Mouse (Mus musculus) heart, embryonic 13.5 days (tissue): ENCODE data around the gene Plvap. TPM values are rescaled to one million over a fixed set of nuclear protein-coding genes. Genes with fewer than 3 reads are reported as not detected.
A peak's percentile ranks its signal among the peaks of the same experiment; 100 is the strongest.

Source experiments
- ATAC-seq: fragments of 200-750 bp; cut with Nextera tagmentation; 2 replicates; pipeline ENCODE4 v1.8.0; 2017; ENCODE audit warnings: moderate TSS enrichment; ENCODE audit not compliant: insufficient number of reproducible peaks, low FRiP score, low TSS enrichment; ENCODE audit errors: extremely low read depth
- H3K27ac ChIP-seq: fragments of 300-500 bp; sonication (generic); replicated peaks from 2 replicates; pipeline ENCODE4 v1.5.1; 2015; ENCODE audit warnings: moderate library complexity, mild to moderate bottlenecking, inconsistent platforms
- H3K27me3 ChIP-seq: fragments of 300-500 bp; sonication (generic); replicated peaks from 2 replicates; pipeline ENCODE4 v1.6.1; 2015; ENCODE audit warnings: mild to moderate bottlenecking, inconsistent platforms
- H3K36me3 ChIP-seq: fragments of 300-500 bp; sonication (generic); 2 replicates; pipeline ENCODE4 v1.6.1; 2015; ENCODE audit warnings: mild to moderate bottlenecking, inconsistent platforms
- H3K4me1 ChIP-seq: fragments of 300-500 bp; sonication (generic); 2 replicates; pipeline ENCODE4 v1.6.1; 2015; ENCODE audit warnings: inconsistent platforms
- H3K4me2 ChIP-seq: fragments of 300-500 bp; sonication (generic); 2 replicates; pipeline ENCODE4 v1.6.1; 2015; ENCODE audit warnings: inconsistent platforms, mild to moderate bottlenecking, moderate library complexity
- H3K4me3 ChIP-seq: fragments of 300-500 bp; sonication (generic); 2 replicates; pipeline ENCODE4 v1.5.1; 2015; ENCODE audit warnings: moderate library complexity, mild to moderate bottlenecking, inconsistent platforms
- H3K9ac ChIP-seq: fragments of 300-500 bp; sonication (generic); 2 replicates; pipeline ENCODE4 v1.6.1; 2015; ENCODE audit warnings: inconsistent platforms, mild to moderate bottlenecking, moderate library complexity
- H3K9me3 ChIP-seq: fragments of 300-500 bp; sonication (generic); 2 replicates; pipeline ENCODE4 v1.6.1; 2016; ENCODE audit warnings: inconsistent platforms
- WGBS: fragments of 180-500 bp; shearing (Covaris S2); methylation state at CpG from one replicate; pipeline ENCODE4 v1.1.7; 2015; ENCODE audit warnings: mixed read lengths; 5-methylcytosine and 5-hydroxymethylcytosine counted together
- polyA plus RNA-seq: library from polyadenylated mRNA; unstranded; fragments of >200 nt; fragmentation: Nextera tagmentation; extraction: Ambion mirVana; gene quantifications from 2 replicates; pipeline ENCODE4 v1.2.1, GENCODE M21; 2015

Gene Plvap
- 133 and 135 TPM in 2 replicates for polyA plus RNA-seq

- Histone ChIP-seq H3K9ac (peak within 1 kb of the TSS; percentile 58), H3K36me3 (no peaks in the 10 kb centered on the region), H3K4me1 (peaks cover 17% of the 10 kb centered on the region), H3K4me3 (peak within 1 kb of the TSS; percentile 46), H3K27ac (peak within 1 kb of the TSS; percentile 59), H3K27me3 (peaks cover 56% of the 10 kb centered on the region), H3K4me2 (peak within 1 kb of the TSS; percentile 80), H3K9me3 (no peaks in the 10 kb centered on the region)
- WGBS = 20% methylated on average over 14 of the region's 14 CpGs
- peak; percentile 53; the same call in 1 of the 2 replicates for ATAC-seq
These were observed at the start of gene Plvap for GRCm38 (mm10) chr8:71511644-71512043. Plvap (minus strand) TSS chr8:71511752.

GRCm38 (mm10) chr8:71560765-71561164 is 49.2 kb upstream of the Plvap start:
- 79% methylated on average over 5 of the region's 5 CpGs for WGBS
- Histone ChIP-seq H3K4me3 (no peak overlapping the region), H3K4me1 (peaks cover 22% of the 10 kb centered on the region), H3K9ac (no peak overlapping the region), H3K36me3 (no peaks in the 10 kb centered on the region), H3K4me2 (no peak overlapping the region), H3K27me3 (peaks cover 96% of the 10 kb centered on the region), H3K9me3 (peaks cover 7% of the 10 kb centered on the region; the same call in 1 of the 2 replicates), H3K27ac (no peak overlapping the region)
- ATAC-seq = no peak

- no peak for ATAC-seq
- 64% methylated on average over 3 of the region's 3 CpGs for WGBS
- Histone ChIP-seq H3K4me2 (no peak overlapping the region), H3K27ac (no peak overlapping the region), H3K36me3 (no peaks in the 10 kb centered on the region), H3K9ac (no peak overlapping the region), H3K9me3 (peaks cover 7% of the 10 kb centered on the region; the same call in 1 of the 2 replicates), H3K27me3 (peaks cover 97% of the 10 kb centered on the region), H3K4me1 (peaks cover 22% of the 10 kb centered on the region), H3K4me3 (no peak overlapping the region)
These were observed 48.5 kb upstream of the Plvap start for GRCm38 (mm10) chr8:71560071-71560470.

- Histone ChIP-seq H3K27ac (no peak overlapping the region), H3K36me3 (no peaks in the 10 kb centered on the region), H3K27me3 (peaks cover 88% of the 10 kb centered on the region), H3K4me1 (peaks cover 25% of the 10 kb centered on the region), H3K9me3 (peaks cover 3% of the 10 kb centered on the region; the same call in 1 of the 2 replicates), H3K4me2 (peak overlapping the region; percentile 70), H3K4me3 (peak overlapping the region; percentile 49), H3K9ac (peak overlapping the region; percentile 64)
- 5% methylated on average over 24 of the region's 24 CpGs for WGBS
- peak; percentile 66; the same call in 1 of the 2 replicates for ATAC-seq
These were observed 47.6 kb upstream of the Plvap start for GRCm38 (mm10) chr8:71558958-71559690.

GRCm38 (mm10) chr8:71558071-71558957 is 46.8 kb upstream of the Plvap start, which contains the start of gene Tmem221:
Tmem221 (minus strand) TSS chr8:71558871.
- H3K27ac ChIP-seq = no peak within 1 kb of the TSS
- H3K9ac ChIP-seq = peak within 1 kb of the TSS; percentile 64
- ATAC-seq = 0 out of 2 replicates have a peak, but pooled peaks have one; percentile 5
- H3K36me3 ChIP-seq = no peaks in the 10 kb centered on the region
- H3K4me3 ChIP-seq = peak within 1 kb of the TSS; percentile 49
- H3K4me2 ChIP-seq = peak within 1 kb of the TSS; percentile 70
- H3K9me3 ChIP-seq = no peaks in the 10 kb centered on the region
- peaks cover 80% of the 10 kb centered on the region for H3K27me3 ChIP-seq
- WGBS = 3% methylated on average over 70 of the region's 70 CpGs
- peaks cover 26% of the 10 kb centered on the region for H3K4me1 ChIP-seq

- Histone ChIP-seq H3K27me3 (peaks cover 44% of the 10 kb centered on the region), H3K4me1 (peaks cover 24% of the 10 kb centered on the region), H3K4me2 (no peak overlapping the region), H3K27ac (0 out of 2 replicates have a peak overlapping the region, but pooled peaks have one; percentile 12), H3K36me3 (no peaks in the 10 kb centered on the region), H3K9me3 (no peaks in the 10 kb centered on the region), H3K4me3 (no peak overlapping the region), H3K9ac (no peak overlapping the region)
- ATAC-seq = no peak
- 69% methylated on average over 2 of the region's 2 CpGs for WGBS
These were observed 43.1 kb upstream of the Plvap start for GRCm38 (mm10) chr8:71554644-71555043.

- Histone ChIP-seq H3K4me2 (no peak overlapping the region), H3K4me1 (peaks cover 21% of the 10 kb centered on the region), H3K27ac (0 out of 2 replicates have a peak overlapping the region, but pooled peaks have one; percentile 12), H3K4me3 (no peak overlapping the region), H3K36me3 (0 out of 2 replicates have a peak, but pooled peaks cover 4% of the 10 kb centered on the region), H3K9ac (no peak overlapping the region), H3K9me3 (no peaks in the 10 kb centered on the region), H3K27me3 (peaks cover 37% of the 10 kb centered on the region)
- no peak for ATAC-seq
- WGBS = 61% methylated on average over 6 of the region's 6 CpGs
These were observed 42.4 kb upstream of the Plvap start for GRCm38 (mm10) chr8:71554001-71554400.

GRCm38 (mm10) chr8:71552770-71553169 is 41.2 kb upstream of the Plvap start:
- Histone ChIP-seq H3K4me2 (no peak overlapping the region), H3K9me3 (no peaks in the 10 kb centered on the region), H3K36me3 (peaks cover 15% of the 10 kb centered on the region), H3K4me3 (no peak overlapping the region), H3K9ac (no peak overlapping the region), H3K27me3 (peaks cover 25% of the 10 kb centered on the region), H3K27ac (no peak overlapping the region), H3K4me1 (peaks cover 12% of the 10 kb centered on the region; the same call in 1 of the 2 replicates)
- ATAC-seq = no peak
- WGBS = 57% methylated on average over 6 of the region's 6 CpGs

- H3K4me2 ChIP-seq = no peak overlapping the region
- H3K27me3 ChIP-seq = peaks cover 5% of the 10 kb centered on the region
- H3K9me3 ChIP-seq = no peaks in the 10 kb centered on the region
- peaks cover 12% of the 10 kb centered on the region; the same call in 1 of the 2 replicates for H3K4me1 ChIP-seq
- no peak for ATAC-seq
- no peak overlapping the region for H3K4me3 ChIP-seq
- H3K9ac ChIP-seq = no peak overlapping the region
- peaks cover 34% of the 10 kb centered on the region for H3K36me3 ChIP-seq
- H3K27ac ChIP-seq = no peak overlapping the region
- WGBS = 62% methylated on average over 7 of the region's 7 CpGs
These were observed 39.2 kb upstream of the Plvap start for GRCm38 (mm10) chr8:71550754-71551153.

GRCm38 (mm10) chr8:71547590-71547989 is 36.0 kb upstream of the Plvap start:
- Histone ChIP-seq H3K9me3 (no peaks in the 10 kb centered on the region), H3K4me1 (peaks cover 13% of the 10 kb centered on the region), H3K4me3 (no peak overlapping the region), H3K9ac (no peak overlapping the region), H3K36me3 (peaks cover 45% of the 10 kb centered on the region), H3K27me3 (no peaks in the 10 kb centered on the region), H3K4me2 (no peak overlapping the region), H3K27ac (no peak overlapping the region)
- 82% methylated on average over 7 of the region's 7 CpGs for WGBS
- no peak for ATAC-seq

GRCm38 (mm10) chr8:71545053-71545452 is 33.5 kb upstream of the Plvap start:
- Histone ChIP-seq H3K27me3 (0 out of 2 replicates have a peak, but pooled peaks cover under 1% of the 10 kb centered on the region), H3K36me3 (peaks cover 45% of the 10 kb centered on the region), H3K4me1 (peaks cover 10% of the 10 kb centered on the region), H3K4me3 (no peak overlapping the region), H3K4me2 (no peak overlapping the region), H3K27ac (no peak overlapping the region), H3K9me3 (no peaks in the 10 kb centered on the region), H3K9ac (no peak overlapping the region)
- ATAC-seq = no peak
- WGBS = 86% methylated on average over 11 of the region's 11 CpGs
